Mouse (Mus musculus): ENCODE measurements around the gene Abcg5.

Gene Abcg5

GRCm38 (mm10) chr17:84685286-84685685 is 2.5 kb upstream of the Abcg5 start:
- DNase-seq (ENCODE audit: low spot score in 2 of 2), result no peak

- DNase-seq (ENCODE audit: low spot score in 2 of 2), result no peak
Measured at GRCm38 (mm10) chr17:84684284-84684683, 1.5 kb upstream of the Abcg5 start.

GRCm38 (mm10) chr17:84681670-84682069 is 1.1 kb downstream of the Abcg5 start:
- no peak for DNase-seq (ENCODE audit: low spot score in 2 of 2)

GRCm38 (mm10) chr17:84677595-84677994 is 5.2 kb downstream of the Abcg5 start:
- DNase-seq (ENCODE audit: low spot score in 2 of 2), result no peak

- no peak for DNase-seq (ENCODE audit: low spot score in 2 of 2)
Measured at GRCm38 (mm10) chr17:84675951-84676366, 6.9 kb downstream of the Abcg5 start, which contains the start of gene Abcg8. TSS of gene Abcg8 (plus strand) at chr17:84676302.

GRCm38 (mm10) chr17:84675204-84675603 is 7.6 kb downstream of the Abcg5 start:
- no peak for DNase-seq (ENCODE audit: low spot score in 2 of 2)

GRCm38 (mm10) chr17:84674048-84674447 is 8.8 kb downstream of the Abcg5 start:
- DNase-seq (ENCODE audit: low spot score in 2 of 2), result no peak

GRCm38 (mm10) chr17:84672376-84673369 is 10.1 kb downstream of the Abcg5 start:
- no peak for DNase-seq (ENCODE audit: low spot score in 2 of 2)

GRCm38 (mm10) chr17:84667848-84668247 is 15.0 kb downstream of the Abcg5 start:
- DNase-seq (ENCODE audit: low spot score in 2 of 2), result no peak

GRCm38 (mm10) chr17:84665691-84666090 is 17.1 kb downstream of the Abcg5 start:
- no peak for DNase-seq (ENCODE audit: low spot score in 2 of 2)

GRCm38 (mm10) chr17:84665053-84665452 is 17.8 kb downstream of the Abcg5 start:
- DNase-seq (ENCODE audit: low spot score in 2 of 2), result no peak

- DNase-seq (ENCODE audit: low spot score in 2 of 2), result no peak
Measured at GRCm38 (mm10) chr17:84658951-84659350, 23.9 kb downstream of the Abcg5 start.

- DNase-seq (ENCODE audit: low spot score in 2 of 2), result no peak
Measured at GRCm38 (mm10) chr17:84658195-84658594, 24.6 kb downstream of the Abcg5 start.

- DNase-seq (ENCODE audit: low spot score in 2 of 2), result no peak
Measured at GRCm38 (mm10) chr17:84657782-84658181, 25.0 kb downstream of the Abcg5 start.

- no peak for DNase-seq (ENCODE audit: low spot score in 2 of 2)
Measured at GRCm38 (mm10) chr17:84657422-84657732, 25.4 kb downstream of the Abcg5 start.

GRCm38 (mm10) chr17:84656653-84657421 is 26.0 kb downstream of the Abcg5 start:
- no peak for DNase-seq (ENCODE audit: low spot score in 2 of 2)

- no peak for DNase-seq (ENCODE audit: low spot score in 2 of 2)
Measured at GRCm38 (mm10) chr17:84656205-84656604, 26.6 kb downstream of the Abcg5 start.

GRCm38 (mm10) chr17:84653544-84653943 is 29.3 kb downstream of the Abcg5 start:
- DNase-seq (ENCODE audit: low spot score in 2 of 2), result no peak

- no peak for DNase-seq (ENCODE audit: low spot score in 2 of 2)
Measured at GRCm38 (mm10) chr17:84650302-84651017, 32.4 kb downstream of the Abcg5 start.

- no peak for DNase-seq (ENCODE audit: low spot score in 2 of 2)
Measured at GRCm38 (mm10) chr17:84647630-84648029, 35.2 kb downstream of the Abcg5 start.

GRCm38 (mm10) chr17:84646477-84646876 is 36.3 kb downstream of the Abcg5 start:
- DNase-seq (ENCODE audit: low spot score in 2 of 2), result no peak

GRCm38 (mm10) chr17:84645894-84646293 is 36.9 kb downstream of the Abcg5 start:
- no peak for DNase-seq (ENCODE audit: low spot score in 2 of 2)
